Mouse (Mus musculus) cerebellum, adult 2 months (tissue): ENCODE measurements around the gene Preb.

ENCODE experiments used
- CTCF ChIP-seq: fragments of 200-500 bp; IDR thresholded peaks from 2 replicates; pipeline ENCODE4 v1.5.1; 2011; ENCODE audit warnings: low read depth, mild to moderate bottlenecking, control low read depth, low read length, moderate library complexity, borderline replicate concordance; ENCODE audit not compliant: insufficient read depth
- POLR2A ChIP-seq: fragments of 200-500 bp; IDR thresholded peaks from 2 replicates; pipeline ENCODE4 v1.6.1; 2011; ENCODE audit warnings: low read length, control low read depth, borderline replicate concordance; ENCODE audit not compliant: insufficient read depth

DNA sequence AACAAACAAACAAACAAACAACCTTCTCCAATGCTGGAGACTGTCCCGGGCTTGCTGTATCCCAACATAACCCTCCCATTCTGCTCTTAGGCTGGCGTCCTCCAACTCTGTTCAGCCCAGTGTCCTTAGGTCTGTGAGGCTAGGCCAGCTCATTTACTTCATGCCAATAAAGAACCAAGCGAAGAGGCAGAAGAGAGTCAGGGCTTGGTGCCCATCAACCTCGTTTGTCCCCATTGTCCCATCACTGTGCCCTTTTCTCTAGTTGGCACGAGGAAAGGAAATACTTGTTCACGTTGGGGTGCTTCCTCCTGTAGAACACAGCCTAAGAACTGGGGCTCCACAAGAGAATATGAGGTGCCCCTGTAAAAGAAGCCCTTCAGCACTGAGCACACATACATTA lies 8.5 kb downstream of the Preb start:
- TF ChIP-seq CTCF: no peak
- no peak for TF ChIP-seq POLR2A
